ENCODE assay signal across 9 mouse cellular contexts in genomic region chr11:50886231-50886932, GRCm38 (mm10). TPM values are rescaled to one million over a fixed set of nuclear protein-coding genes. Genes with fewer than 3 reads are reported as not detected.
A peak's percentile ranks its signal among the peaks of the same experiment; 100 is the strongest.
DNase-seq lines count a peak whose midpoint lies in the region; ATAC-seq and TF ChIP-seq lines count a peak whose summit lies in the region.
"Had no signal": no experiment of that assay in that cellular context is flagged by ENCODE, and none has a peak within 500 bp of the region (broad histone marks: within the 10 kb centered on the region; RNA-seq: fewer than 3 reads in every experiment).

No protein-coding gene starts in this region.

- H3K4me3 ChIP-seq in E14TG2a.4 (replicated peaks; ENCODE audit: low read length), result peak overlapping the region; percentile 74
- peak overlapping the region; percentile 56 for H3K4me3 ChIP-seq in hindbrain, embryonic 15.5 days
- peak overlapping the region; percentile 62 for H3K4me3 ChIP-seq in midbrain, embryonic 10.5 days

- H3K27me3 ChIP-seq in E14TG2a.4 (ENCODE audit: insufficient read depth, low read length), result peaks cover 4% of the 10 kb centered on the region; the same call in 1 of the 2 replicates
- H3K27me3 ChIP-seq in hindbrain, embryonic 15.5 days, result no peaks in the 10 kb centered on the region
- H3K27me3 ChIP-seq in midbrain, embryonic 10.5 days (ENCODE audit: low read depth, poor library complexity, severe bottlenecking), result no peaks in the 10 kb centered on the region

- H3K27ac ChIP-seq in hindbrain, embryonic 15.5 days (replicated peaks), result no peak overlapping the region
- H3K27ac ChIP-seq in midbrain, embryonic 10.5 days (replicated peaks), result peak overlapping the region; percentile 88

- no peaks in the 10 kb centered on the region for H3K9me3 ChIP-seq in E14TG2a.4 (ENCODE audit: low read length)
- no peaks in the 10 kb centered on the region for H3K9me3 ChIP-seq in hindbrain, embryonic 15.5 days
- 0 out of 2 replicates have a peak, but pooled peaks cover 3% of the 10 kb centered on the region for H3K9me3 ChIP-seq in midbrain, embryonic 10.5 days (replicated peaks)

- H3K4me2 ChIP-seq in hindbrain, embryonic 15.5 days, result peak overlapping the region; percentile 77

- peaks cover 19% of the 10 kb centered on the region for H3K4me1 ChIP-seq in E14TG2a.4 (replicated peaks; ENCODE audit: low read depth, low read length)
- peaks cover 16% of the 10 kb centered on the region for H3K4me1 ChIP-seq in hindbrain, embryonic 15.5 days (replicated peaks)
- H3K4me1 ChIP-seq in midbrain, embryonic 10.5 days, result peaks cover 19% of the 10 kb centered on the region

- WGBS in hindbrain, embryonic 15.5 days, result 41% methylated on average over 8 of the region's 8 CpGs
- 52% methylated on average over 8 of the region's 8 CpGs for WGBS in midbrain, embryonic 10.5 days

- H3K9ac ChIP-seq in hindbrain, embryonic 15.5 days, result peak overlapping the region; percentile 62

- peaks cover 21% of the 10 kb centered on the region; the same call in 1 of the 2 replicates for H3K36me3 ChIP-seq in E14TG2a.4 (ENCODE audit: insufficient read depth, low read length)
- peaks cover 22% of the 10 kb centered on the region for H3K36me3 ChIP-seq in hindbrain, embryonic 15.5 days
- H3K36me3 ChIP-seq in midbrain, embryonic 10.5 days, result peaks cover 44% of the 10 kb centered on the region

- peak; percentile 3 for DNase-seq in gastrocnemius, adult 18-20 months (ENCODE audit: low spot score)
- no peak for DNase-seq in gastrocnemius, postnatal 4 days (ENCODE audit: low spot score in 2 of 2)
- peak; percentile 28 for DNase-seq in embryo, embryonic 10.5 days (ENCODE audit: low spot score)
- peak; percentile 19 for DNase-seq in midbrain, embryonic 10.5 days (ENCODE audit: low spot score)
- DNase-seq in urinary bladder, postnatal 10 days (ENCODE audit: low spot score), result no peak

- ATAC-seq in hindbrain, embryonic 15.5 days (ENCODE audit: low FRiP score, low read depth), result no peak
- no peak for ATAC-seq in granulocyte monocyte progenitor cell, adult 5-6 weeks (replicated peaks; ENCODE audit: poor library complexity, severe bottlenecking)

- no peak for TF ChIP-seq CTCF in E14TG2a.4 (conservative IDR thresholded peaks at IDR 0.05; ENCODE audit: low read length)

RNA-seq across cellular contexts. Expression of gene Zfp454, which starts 1.1 kb away (rescaled TPM):
- 1 to 10 TPM; 2.1 to 2.2 TPM for total RNA-seq in gastrocnemius, adult 18-20 months (2021)
- total RNA-seq in gastrocnemius, postnatal 4 days (2021), result 1 to 10 TPM; 2.5 to 3.0 TPM
- 9.5 and 11.3 TPM in 2 replicates for polyA plus RNA-seq in hindbrain, embryonic 15.5 days (2015; fragmentation: Nextera tagmentation; extraction: Ambion mirVana)
- 12.8 and 17.6 TPM in 2 replicates for polyA plus RNA-seq in midbrain, embryonic 10.5 days (2016; fragmentation: Nextera tagmentation; extraction: Ambion mirVana)
- total RNA-seq in granulocyte monocyte progenitor cell, adult 5-6 weeks (2014; fragmentation: Nextera tagmentation), result not detected in 2 replicates
- not detected in 2 replicates for total RNA-seq in granulocyte monocyte progenitor cell, adult 5-6 weeks (2017)
- total RNA-seq: neutrophil, adult 5-6 weeks had no signal

RNA-seq across cellular contexts. Expression of gene Zfp2, which starts 29.6 kb away (rescaled TPM):
- total RNA-seq in gastrocnemius, adult 18-20 months (2021), result 1 to 10 TPM; 5.0 to 5.2 TPM
- 1 to 10 TPM; 3.6 to 4.2 TPM for total RNA-seq in gastrocnemius, postnatal 4 days (2021)
- 41.5 and 46.0 TPM in 2 replicates for polyA plus RNA-seq in hindbrain, embryonic 15.5 days (2015; fragmentation: Nextera tagmentation; extraction: Ambion mirVana)
- 25.1 and 29.9 TPM in 2 replicates for polyA plus RNA-seq in midbrain, embryonic 10.5 days (2016; fragmentation: Nextera tagmentation; extraction: Ambion mirVana)
- total RNA-seq in granulocyte monocyte progenitor cell, adult 5-6 weeks (2014; fragmentation: Nextera tagmentation), result 2.4 and 4.0 TPM in 2 replicates
- 1.3 and 2.0 TPM in 2 replicates for total RNA-seq in granulocyte monocyte progenitor cell, adult 5-6 weeks (2017)

RNA-seq across cellular contexts. Expression of gene Grm6, which starts 35.9 kb away (rescaled TPM):
- total RNA-seq in gastrocnemius, adult 18-20 months (2021), result not detected
- total RNA-seq in gastrocnemius, postnatal 4 days (2021), result not detected
- not detected in 2 replicates for polyA plus RNA-seq in hindbrain, embryonic 15.5 days (2015; fragmentation: Nextera tagmentation; extraction: Ambion mirVana)
- polyA plus RNA-seq in midbrain, embryonic 10.5 days (2016; fragmentation: Nextera tagmentation; extraction: Ambion mirVana), result not detected in 2 replicates
- not detected in 2 replicates for total RNA-seq in granulocyte monocyte progenitor cell, adult 5-6 weeks (2014; fragmentation: Nextera tagmentation)
- not detected in 2 replicates for total RNA-seq in granulocyte monocyte progenitor cell, adult 5-6 weeks (2017)

RNA-seq across cellular contexts. Expression of gene Zfp879, which starts 45.0 kb away (rescaled TPM):
- 1 to 10 TPM; 2.0 to 2.4 TPM for total RNA-seq in gastrocnemius, adult 18-20 months (2021)
- under 1 TPM; 0.91 to 0.96 TPM for total RNA-seq in gastrocnemius, postnatal 4 days (2021)
- 1.2 and 2.0 TPM in 2 replicates for polyA plus RNA-seq in hindbrain, embryonic 15.5 days (2015; fragmentation: Nextera tagmentation; extraction: Ambion mirVana)
- polyA plus RNA-seq in midbrain, embryonic 10.5 days (2016; fragmentation: Nextera tagmentation; extraction: Ambion mirVana), result 0.85 and 0.91 TPM in 2 replicates
- total RNA-seq in granulocyte monocyte progenitor cell, adult 5-6 weeks (2014; fragmentation: Nextera tagmentation), result not detected in 2 replicates
- total RNA-seq in granulocyte monocyte progenitor cell, adult 5-6 weeks (2017), result 0.30 and 0.77 TPM in 2 replicates
- total RNA-seq: neutrophil, adult 5-6 weeks had no signal

RNA-seq across cellular contexts. Expression of gene Zfp354b, which starts 45.1 kb away (rescaled TPM):
- total RNA-seq in gastrocnemius, adult 18-20 months (2021), result 1 to 10 TPM; 1.9 to 2.4 TPM
- total RNA-seq in gastrocnemius, postnatal 4 days (2021), result 1 to 10 TPM; 1.8 TPM
- polyA plus RNA-seq in hindbrain, embryonic 15.5 days (2015; fragmentation: Nextera tagmentation; extraction: Ambion mirVana), result 3.5 and 4.3 TPM in 2 replicates
- 0.65 and 0.74 TPM in 2 replicates for polyA plus RNA-seq in midbrain, embryonic 10.5 days (2016; fragmentation: Nextera tagmentation; extraction: Ambion mirVana)
- not detected in 2 replicates for total RNA-seq in granulocyte monocyte progenitor cell, adult 5-6 weeks (2014; fragmentation: Nextera tagmentation)
- total RNA-seq in granulocyte monocyte progenitor cell, adult 5-6 weeks (2017), result 0.34 TPM in 1 of 2 replicates, not detected in the other

Comparison
In these comparisons a context has a peak if more than half of its experiments do, and no peak if none do; other contexts are left out.
1. DNase-seq: peak in gastrocnemius, adult 18-20 months (single experiment), embryo, embryonic 10.5 days (single experiment) and midbrain, embryonic 10.5 days (single experiment); none in gastrocnemius, postnatal 4 days (0 of 2) and urinary bladder, postnatal 10 days (single experiment).
2. Peak in every context shown above with its lines, with median percentiles within 50 percentile points of each other: H3K4me3 ChIP-seq.